Mouse (Mus musculus) cerebellum, adult 2 months (tissue): ENCODE measurements around the gene Atp1a2. TPM values are rescaled to one million over a fixed set of nuclear protein-coding genes. Genes with fewer than 3 reads are reported as not detected.
A peak's percentile ranks its signal among the peaks of the same experiment; 100 is the strongest.

ENCODE experiments used
- DNase-seq, 2 experiments: peaks; one replicate each; pipeline ENCODE4 v3.0.0; 2021
- H3K27ac ChIP-seq: fragments of 200-500 bp; 2 replicates; pipeline ENCODE4 v1.5.1; 2012; ENCODE audit warnings: low read length, control low read depth, inconsistent platforms; ENCODE audit not compliant: insufficient read depth
- H3K27me3 ChIP-seq: fragments of 200-500 bp; 2 replicates; pipeline ENCODE4 v1.6.1; 2012; ENCODE audit warnings: inconsistent platforms, mild to moderate bottlenecking, low read length, moderate library complexity; ENCODE audit not compliant: control insufficient read depth, insufficient read depth
- H3K4me1 ChIP-seq: fragments of 200-500 bp; 2 replicates; pipeline ENCODE4 v1.6.1; 2011; ENCODE audit warnings: low read length; ENCODE audit not compliant: control insufficient read depth, insufficient read depth
- H3K4me3 ChIP-seq: fragments of 200-500 bp; replicated peaks from 2 replicates; pipeline ENCODE3; 2011; ENCODE audit warnings: mild to moderate bottlenecking, low read depth, low read length, control low read depth; ENCODE audit not compliant: insufficient read depth
- CTCF ChIP-seq: fragments of 200-500 bp; IDR thresholded peaks from 2 replicates; pipeline ENCODE4 v1.5.1; 2011; ENCODE audit warnings: low read depth, mild to moderate bottlenecking, control low read depth, low read length, moderate library complexity, borderline replicate concordance; ENCODE audit not compliant: insufficient read depth
- POLR2A ChIP-seq: fragments of 200-500 bp; IDR thresholded peaks from 2 replicates; pipeline ENCODE4 v1.6.1; 2011; ENCODE audit warnings: low read length, control low read depth, borderline replicate concordance; ENCODE audit not compliant: insufficient read depth
- WGBS: fragments of 180-500 bp; shearing (Covaris S2); methylation state at CpG from one replicate; pipeline ENCODE4 v1.1.7; 2018; 5-methylcytosine and 5-hydroxymethylcytosine counted together
- polyA plus RNA-seq: library from polyadenylated mRNA; depleted of rRNA; stranded (reverse); fragments of >200 nt; gene quantifications from 2 replicates; pipeline ENCODE4 v1.2.3, GENCODE M21; 2012; rRNA removed

Atp1a2 gene
- polyA plus RNA-seq, 1 experiment: 584 TPM

GRCm38 (mm10) chr1:172243547-172244205, 54.2 kb downstream of the Atp1a2 start:
- peak; percentile 49 to 51 for DNase-seq
- H3K27ac ChIP-seq: no peak overlapping the region
- H3K4me1 ChIP-seq: no peaks in the 10 kb centered on the region
- no peak overlapping the region for H3K4me3 ChIP-seq
- TF ChIP-seq CTCF (peak; percentile 46; the same call in 1 of the 2 replicates), POLR2A (no peak)
- 40% methylated on average over 16 of the region's 16 CpGs for WGBS
- H3K27me3 ChIP-seq: no peaks in the 10 kb centered on the region

- no peak for TF ChIP-seq CTCF
- no peak for TF ChIP-seq POLR2A
- Histone ChIP-seq H3K4me3 (no peak overlapping the region), H3K27ac (no peak overlapping the region), H3K27me3 (no peaks in the 10 kb centered on the region), H3K4me1 (no peaks in the 10 kb centered on the region)
- WGBS: 30% methylated on average over 2 of the region's 2 CpGs
- peak in 1 of 2 experiments; percentile 7 for DNase-seq
Observed at GRCm38 (mm10) chr1:172242401-172242800, 55.5 kb downstream of the Atp1a2 start.

GRCm38 (mm10) chr1:172240945-172241708, 56.7 kb downstream of the Atp1a2 start:
- Histone ChIP-seq H3K27me3 (no peaks in the 10 kb centered on the region), H3K27ac (no peak overlapping the region), H3K4me3 (no peak overlapping the region), H3K4me1 (peaks cover 5% of the 10 kb centered on the region; the same call in 1 of the 2 replicates)
- TF ChIP-seq POLR2A: no peak
- no peak for TF ChIP-seq CTCF
- no peak for DNase-seq
- 40% methylated on average over 6 of the region's 6 CpGs for WGBS

- no peak overlapping the region for H3K27ac ChIP-seq
- H3K27me3 ChIP-seq: no peaks in the 10 kb centered on the region
- no peak for DNase-seq
- H3K4me3 ChIP-seq: no peak overlapping the region
- no peaks in the 10 kb centered on the region for H3K4me1 ChIP-seq
- no peak for TF ChIP-seq POLR2A
- no peak for TF ChIP-seq CTCF
- WGBS: 92% methylated on average over 1 of the region's 1 CpGs
Observed at GRCm38 (mm10) chr1:172229215-172229614, 68.6 kb downstream of the Atp1a2 start.

- 10% methylated on average over 2 of the region's 2 CpGs for WGBS
- TF ChIP-seq CTCF (no peak), POLR2A (no peak)
- Histone ChIP-seq H3K4me1 (no peaks in the 10 kb centered on the region), H3K27me3 (no peaks in the 10 kb centered on the region), H3K4me3 (no peak overlapping the region), H3K27ac (no peak overlapping the region)
- peak; percentile 66 to 74 for DNase-seq
Observed at GRCm38 (mm10) chr1:172228209-172228608, 69.7 kb downstream of the Atp1a2 start.

Other genes starting within 250 kb of the Atp1a2 start
- 0.05 and 0.07 TPM in 2 replicates for gene Nhlh1, start 240.5 kb downstream of the Atp1a2 start, polyA plus RNA-seq
- gene Copa, start 215.5 kb downstream of the Atp1a2 start, polyA plus RNA-seq: 125 and 131 TPM in 2 replicates
- 84.3 and 89.3 TPM in 2 replicates for gene Ncstn, start 215.3 kb downstream of the Atp1a2 start, polyA plus RNA-seq
- 107 and 108 TPM in 2 replicates for gene Pex19, start 171.3 kb downstream of the Atp1a2 start, polyA plus RNA-seq
- 118 and 121 TPM in 2 replicates for gene Dcaf8, start 150.0 kb downstream of the Atp1a2 start, polyA plus RNA-seq
- gene Pea15a, start 91.3 kb downstream of the Atp1a2 start, polyA plus RNA-seq: 562 and 572 TPM in 2 replicates
- 3.8 and 3.9 TPM in 2 replicates for gene Casq1, start 78.2 kb downstream of the Atp1a2 start, polyA plus RNA-seq
- gene Atp1a4, start 39.6 kb downstream of the Atp1a2 start, polyA plus RNA-seq: 0.03 TPM in 1 of 2 replicates, not detected in the other
- gene Igsf8, start 36.4 kb downstream of the Atp1a2 start, polyA plus RNA-seq: 254 and 269 TPM in 2 replicates
- 116 and 130 TPM in 2 replicates for gene Kcnj9, start 31.3 kb upstream of the Atp1a2 start, polyA plus RNA-seq
- 141 and 174 TPM in 2 replicates for gene Kcnj10, start 43.1 kb upstream of the Atp1a2 start, polyA plus RNA-seq
- gene Pigm, start 78.5 kb upstream of the Atp1a2 start, polyA plus RNA-seq: 7.5 and 7.9 TPM in 2 replicates
- gene Slamf9, start 177.3 kb upstream of the Atp1a2 start, polyA plus RNA-seq: 0.74 and 0.87 TPM in 2 replicates
- gene Igsf9, start 183.7 kb upstream of the Atp1a2 start, polyA plus RNA-seq: 1.9 and 2.2 TPM in 2 replicates
- gene Tagln2, start 202.0 kb upstream of the Atp1a2 start, polyA plus RNA-seq: 12.9 and 13.0 TPM in 2 replicates
- gene Cfap45, start 222.7 kb upstream of the Atp1a2 start, polyA plus RNA-seq: 1.00 and 1.0 TPM in 2 replicates